Mouse (Mus musculus) kidney, embryonic 15.5 days (tissue): ENCODE data around the gene Entpd5. TPM values are rescaled to one million over a fixed set of nuclear protein-coding genes. Genes with fewer than 3 reads are reported as not detected.

ENCODE experiments used
- ATAC-seq: fragments of 200-750 bp; cut with Nextera tagmentation; replicated peaks from 2 replicates; pipeline ENCODE4 v1.8.0; 2017; ENCODE audit warnings: moderate TSS enrichment; ENCODE audit not compliant: low FRiP score
- H3K27ac ChIP-seq: fragments of 300-500 bp; sonication (generic); 2 replicates; pipeline ENCODE4 v1.5.1; 2015; ENCODE audit warnings: mild to moderate bottlenecking, inconsistent platforms
- H3K27me3 ChIP-seq: fragments of 300-500 bp; sonication (generic); 2 replicates; pipeline ENCODE4 v1.6.1; 2015; ENCODE audit warnings: inconsistent platforms
- H3K36me3 ChIP-seq: fragments of 300-500 bp; sonication (generic); 2 replicates; pipeline ENCODE4 v1.6.1; 2015; ENCODE audit warnings: inconsistent platforms
- H3K4me1 ChIP-seq: fragments of 300-500 bp; sonication (generic); 2 replicates; pipeline ENCODE4 v1.6.1; 2015; ENCODE audit warnings: inconsistent platforms
- H3K4me2 ChIP-seq: fragments of 300-500 bp; sonication (generic); 2 replicates; pipeline ENCODE4 v1.6.1; 2015; ENCODE audit warnings: moderate library complexity, mild to moderate bottlenecking, inconsistent platforms
- H3K4me3 ChIP-seq: fragments of 300-500 bp; sonication (generic); replicated peaks from 2 replicates; pipeline ENCODE4 v1.5.1; 2015; ENCODE audit warnings: mild to moderate bottlenecking, inconsistent platforms
- H3K9ac ChIP-seq: fragments of 300-500 bp; sonication (generic); 2 replicates; pipeline ENCODE4 v1.6.1; 2015; ENCODE audit warnings: mild to moderate bottlenecking, inconsistent platforms
- H3K9me3 ChIP-seq: fragments of 300-500 bp; sonication (generic); replicated peaks from 2 replicates; pipeline ENCODE4 v1.6.1; 2016; ENCODE audit warnings: inconsistent platforms
- WGBS: fragments of 180-500 bp; shearing (Covaris S2); methylation state at CpG from one replicate; pipeline ENCODE4 v1.1.7; 2015; ENCODE audit warnings: mixed read lengths; 5-methylcytosine and 5-hydroxymethylcytosine counted together
- polyA plus RNA-seq: library from polyadenylated mRNA; unstranded; fragments of >200 nt; fragmentation: Nextera tagmentation; extraction: Ambion mirVana; gene quantifications from 2 replicates; pipeline ENCODE4 v1.2.1, GENCODE M21; 2015

Entpd5 gene
- polyA plus RNA-seq, 1 experiment from 2014 or later, result 38.0 TPM

DNA sequence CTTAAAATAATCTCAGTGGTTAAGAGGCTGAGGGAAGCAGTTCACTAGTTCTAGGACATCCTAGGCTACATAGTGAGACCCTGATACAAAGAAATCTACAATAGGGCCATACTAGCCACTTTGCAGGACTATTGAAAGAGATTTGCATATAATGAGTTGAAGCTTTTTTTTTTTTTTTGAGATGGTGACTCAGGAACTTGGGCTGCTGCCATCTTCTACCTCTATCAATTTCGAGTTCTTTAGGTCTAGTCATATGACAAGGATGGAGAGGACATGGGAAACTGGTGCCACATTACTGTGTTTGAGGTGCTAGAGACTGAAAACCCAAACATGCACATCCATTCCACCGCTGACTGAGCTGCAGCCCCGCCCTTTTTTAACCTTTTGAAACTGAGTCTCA lies 15.2 kb upstream of the Entpd5 start:
- H3K9ac ChIP-seq, result no peak overlapping the region
- no peaks in the 10 kb centered on the region for H3K4me1 ChIP-seq
- no peak overlapping the region for H3K4me2 ChIP-seq
- H3K9me3 ChIP-seq, result no peaks in the 10 kb centered on the region
- no peaks in the 10 kb centered on the region for H3K36me3 ChIP-seq
- ATAC-seq, result no peak
- no peaks in the 10 kb centered on the region for H3K27me3 ChIP-seq
- WGBS, result 58% methylated on average over 3 of the region's 3 CpGs
- no peak overlapping the region for H3K4me3 ChIP-seq
- no peak overlapping the region for H3K27ac ChIP-seq

GRCm38 (mm10) chr12:84417605-84417922 lies 8.7 kb upstream of the Entpd5 start:
- no peak overlapping the region for H3K27ac ChIP-seq
- H3K4me2 ChIP-seq, result peak overlapping the region; percentile 88
- WGBS, result 35% methylated on average over 18 of the region's 18 CpGs
- H3K4me3 ChIP-seq, result peak overlapping the region; percentile 67
- H3K9me3 ChIP-seq, result no peaks in the 10 kb centered on the region; the same call in 1 of the 2 replicates
- peak overlapping the region; percentile 54 for H3K9ac ChIP-seq
- peaks cover 3% of the 10 kb centered on the region; the same call in 1 of the 2 replicates for H3K36me3 ChIP-seq
- H3K4me1 ChIP-seq, result peaks cover 6% of the 10 kb centered on the region; the same call in 1 of the 2 replicates
- no peak for ATAC-seq
- no peaks in the 10 kb centered on the region for H3K27me3 ChIP-seq

DNA sequence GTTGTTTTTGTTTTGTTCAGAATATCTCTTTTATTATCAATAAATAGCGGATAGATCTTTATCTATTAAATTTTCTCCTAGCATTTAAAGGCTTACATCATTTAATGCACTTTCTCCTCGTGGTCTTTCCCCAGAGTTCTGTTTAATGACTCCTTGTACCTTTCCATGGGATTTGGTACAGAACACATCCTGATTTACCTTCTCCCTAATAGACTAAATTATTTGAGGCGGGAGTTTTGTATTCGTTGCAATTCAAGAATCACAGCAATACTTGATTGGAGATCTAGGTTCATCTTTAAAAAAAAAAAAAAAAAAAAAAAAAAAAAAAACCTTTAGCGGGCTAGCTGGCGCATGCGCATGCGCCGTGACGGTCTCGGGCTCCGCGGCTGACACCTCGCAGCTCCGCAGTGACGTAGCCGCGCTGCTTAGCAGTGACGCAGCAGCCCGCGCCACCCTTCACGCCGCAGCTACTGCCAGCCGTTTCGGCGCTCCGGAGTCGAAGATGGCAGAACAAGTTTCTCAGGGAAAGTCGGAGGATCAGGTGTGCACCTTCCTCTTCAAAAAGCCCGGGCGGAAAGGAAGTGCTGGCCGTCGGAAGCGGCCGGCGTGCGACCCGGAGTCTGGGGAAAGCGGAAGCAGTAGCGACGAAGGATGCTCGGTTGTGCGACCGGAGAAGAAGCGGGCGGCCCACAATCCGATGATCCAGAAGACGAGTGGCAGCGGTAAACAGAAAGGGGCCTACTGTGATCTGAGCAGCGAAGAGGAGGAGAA lies 8.2 kb upstream of the Entpd5 start, which contains the start of gene Rnf113a2:
TSS of gene Rnf113a2 (plus strand) at position 363 of the 771 bp plus-strand sequence.
- WGBS, result 3% methylated on average over 50 of the region's 50 CpGs
- Histone ChIP-seq H3K4me1 (peaks cover 6% of the 10 kb centered on the region; the same call in 1 of the 2 replicates), H3K27ac (peak within 1 kb of the TSS; percentile 39)

GRCm38 (mm10) chr12:84407874-84408818 lies 683 bp downstream of the Entpd5 start:
- H3K27me3 ChIP-seq, result no peaks in the 10 kb centered on the region
- no peaks in the 10 kb centered on the region for H3K9me3 ChIP-seq
- H3K27ac ChIP-seq, result peak overlapping the region; percentile 84
- peak overlapping the region; percentile 95 for H3K4me2 ChIP-seq
- H3K36me3 ChIP-seq, result no peaks in the 10 kb centered on the region
- WGBS, result 1% methylated on average over 52 of the region's 52 CpGs
- ATAC-seq, result peak; percentile 57
- peaks cover 13% of the 10 kb centered on the region for H3K4me1 ChIP-seq
- H3K4me3 ChIP-seq, result peak overlapping the region; percentile 76
- peak overlapping the region; percentile 73 for H3K9ac ChIP-seq

More for the DNA sequence above, 8.2 kb upstream of the Entpd5 start, which contains the start of gene Rnf113a2:
- ATAC-seq, result peak; percentile 85
- peaks cover 3% of the 10 kb centered on the region; the same call in 1 of the 2 replicates for H3K36me3 ChIP-seq
- H3K4me3 ChIP-seq, result peak within 1 kb of the TSS; percentile 67
- H3K27me3 ChIP-seq, result no peaks in the 10 kb centered on the region
- peak within 1 kb of the TSS; percentile 54 for H3K9ac ChIP-seq
- no peaks in the 10 kb centered on the region; the same call in 1 of the 2 replicates for H3K9me3 ChIP-seq
- peak within 1 kb of the TSS; percentile 88 for H3K4me2 ChIP-seq

DNA sequence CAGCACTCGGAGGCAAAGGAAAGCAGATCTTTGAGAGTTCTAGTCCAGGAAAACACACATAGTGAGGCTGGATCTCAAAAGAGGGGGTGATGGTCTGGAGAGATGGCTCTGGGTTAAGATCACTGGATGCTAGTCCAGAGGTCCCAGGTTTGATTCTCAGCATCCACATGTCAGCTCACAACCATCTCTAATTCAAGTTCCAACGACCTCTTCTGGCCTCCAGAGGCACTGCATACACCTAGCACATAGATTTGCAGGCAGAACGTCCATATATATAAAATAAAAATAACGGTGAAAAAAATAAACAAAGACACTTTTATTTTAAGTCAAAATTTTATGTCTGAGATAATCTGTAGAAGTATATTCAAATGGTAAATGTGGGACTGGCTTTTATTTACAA lies 1.6 kb downstream of the Entpd5 start:
- Histone ChIP-seq H3K27ac (no peak overlapping the region), H3K4me2 (no peak overlapping the region), H3K27me3 (no peaks in the 10 kb centered on the region), H3K4me3 (no peak overlapping the region), H3K4me1 (peaks cover 18% of the 10 kb centered on the region), H3K9ac (no peak overlapping the region), H3K36me3 (no peaks in the 10 kb centered on the region), H3K9me3 (no peaks in the 10 kb centered on the region)
- whole genome bisulfite sequencing, result 56% methylated on average over 4 of the region's 4 CpGs
- no peak for ATAC-seq

DNA sequence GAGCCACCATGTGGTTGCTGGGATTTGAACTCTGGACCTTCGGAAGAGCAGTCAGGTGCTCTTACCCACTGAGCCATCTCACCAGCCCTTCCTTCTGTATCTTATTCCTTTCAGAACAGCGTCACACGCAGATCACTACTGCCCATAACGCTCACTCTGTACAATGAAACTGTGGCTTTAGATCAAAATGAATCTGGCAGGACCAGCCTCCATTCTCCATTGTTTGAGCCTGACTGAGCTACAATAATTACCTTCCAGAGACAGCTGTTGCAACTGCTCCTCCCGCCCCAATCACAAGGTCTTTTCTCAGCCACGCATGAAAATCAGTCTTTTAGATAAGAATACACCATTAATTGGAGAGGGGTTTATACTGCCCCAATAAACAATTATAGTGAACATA lies 4.3 kb downstream of the Entpd5 start:
- H3K4me3 ChIP-seq, result no peak overlapping the region
- no peak for ATAC-seq
- peaks cover 23% of the 10 kb centered on the region for H3K4me1 ChIP-seq
- no peaks in the 10 kb centered on the region for H3K27me3 ChIP-seq
- H3K27ac ChIP-seq, result no peak overlapping the region
- WGBS, result 84% methylated on average over 6 of the region's 6 CpGs
- H3K9me3 ChIP-seq, result no peaks in the 10 kb centered on the region
- no peak overlapping the region for H3K9ac ChIP-seq
- H3K4me2 ChIP-seq, result no peak overlapping the region
- H3K36me3 ChIP-seq, result no peaks in the 10 kb centered on the region

GRCm38 (mm10) chr12:84402923-84403322 lies 5.9 kb downstream of the Entpd5 start:
- Histone ChIP-seq H3K4me3 (no peak overlapping the region), H3K36me3 (no peaks in the 10 kb centered on the region), H3K9ac (no peak overlapping the region), H3K27me3 (no peaks in the 10 kb centered on the region), H3K9me3 (no peaks in the 10 kb centered on the region), H3K4me2 (peak overlapping the region; percentile 12; the same call in 1 of the 2 replicates), H3K27ac (peak overlapping the region; percentile 33; the same call in 1 of the 2 replicates), H3K4me1 (peaks cover 19% of the 10 kb centered on the region)
- WGBS, result 52% methylated on average over 9 of the region's 9 CpGs
- peak; percentile 83 for ATAC-seq

GRCm38 (mm10) chr12:84400653-84401052 lies 8.2 kb downstream of the Entpd5 start:
- no peak overlapping the region for H3K4me2 ChIP-seq
- no peak overlapping the region for H3K4me3 ChIP-seq
- no peaks in the 10 kb centered on the region for H3K27me3 ChIP-seq
- peak overlapping the region; percentile 41 for H3K27ac ChIP-seq
- no peak overlapping the region for H3K9ac ChIP-seq
- 67% methylated on average over 3 of the region's 3 CpGs for WGBS
- no peaks in the 10 kb centered on the region for H3K9me3 ChIP-seq
- H3K36me3 ChIP-seq, result no peaks in the 10 kb centered on the region
- H3K4me1 ChIP-seq, result peaks cover 15% of the 10 kb centered on the region; the same call in 1 of the 2 replicates
- ATAC-seq, result no peak

DNA sequence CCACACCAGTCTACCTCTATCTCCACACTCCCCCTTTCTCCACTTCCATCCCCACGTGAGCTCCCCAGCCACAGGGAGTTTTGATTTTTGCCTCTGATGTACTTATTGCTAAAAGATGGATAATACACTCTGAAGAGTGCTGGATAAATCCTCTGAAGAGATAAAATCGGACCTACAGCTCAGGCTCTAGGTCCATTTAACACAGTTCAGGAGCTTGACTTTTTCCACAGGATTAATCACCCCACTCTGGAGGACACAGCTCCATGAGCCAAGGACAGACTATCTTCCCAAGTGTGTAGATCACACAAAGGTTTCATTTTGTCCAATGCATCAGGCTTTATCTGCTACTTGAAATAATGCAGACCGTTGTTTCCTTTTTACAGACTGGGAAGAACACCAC lies 8.8 kb downstream of the Entpd5 start:
- Histone ChIP-seq H3K27ac (peak overlapping the region; percentile 41), H3K36me3 (no peaks in the 10 kb centered on the region), H3K4me3 (no peak overlapping the region), H3K9ac (no peak overlapping the region), H3K4me1 (peaks cover 15% of the 10 kb centered on the region; the same call in 1 of the 2 replicates), H3K9me3 (no peaks in the 10 kb centered on the region), H3K4me2 (no peak overlapping the region), H3K27me3 (no peaks in the 10 kb centered on the region)
- ATAC-seq, result no peak
- WGBS, result 81% methylated on average over 3 of the region's 3 CpGs

DNA sequence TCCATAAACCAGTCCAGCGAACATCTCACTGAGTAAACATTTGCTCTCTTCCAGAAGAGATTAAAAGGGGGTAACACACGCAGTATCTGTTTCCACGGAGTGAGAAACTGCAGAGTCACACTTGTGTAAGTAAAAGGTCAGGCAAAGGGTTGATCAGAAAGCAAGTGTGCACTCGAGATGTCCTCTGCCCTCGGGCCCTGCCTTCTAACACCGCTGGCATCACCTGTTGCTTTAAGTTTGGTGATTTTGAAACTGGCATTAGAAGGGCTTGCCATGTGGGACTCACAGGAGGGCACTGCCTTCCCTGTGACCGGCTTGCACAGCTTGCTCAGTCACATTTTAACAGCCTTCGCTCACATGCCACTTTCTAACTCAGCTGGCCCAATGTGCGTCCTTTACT lies 9.2 kb downstream of the Entpd5 start:
- no peaks in the 10 kb centered on the region for H3K27me3 ChIP-seq
- H3K9me3 ChIP-seq, result no peaks in the 10 kb centered on the region
- no peak overlapping the region for H3K9ac ChIP-seq
- H3K4me3 ChIP-seq, result no peak overlapping the region
- 60% methylated on average over 9 of the region's 9 CpGs for WGBS
- ATAC-seq, result no peak
- H3K4me1 ChIP-seq, result peaks cover 15% of the 10 kb centered on the region; the same call in 1 of the 2 replicates
- no peak overlapping the region for H3K4me2 ChIP-seq
- no peaks in the 10 kb centered on the region for H3K36me3 ChIP-seq
- peak overlapping the region; percentile 41 for H3K27ac ChIP-seq

DNA sequence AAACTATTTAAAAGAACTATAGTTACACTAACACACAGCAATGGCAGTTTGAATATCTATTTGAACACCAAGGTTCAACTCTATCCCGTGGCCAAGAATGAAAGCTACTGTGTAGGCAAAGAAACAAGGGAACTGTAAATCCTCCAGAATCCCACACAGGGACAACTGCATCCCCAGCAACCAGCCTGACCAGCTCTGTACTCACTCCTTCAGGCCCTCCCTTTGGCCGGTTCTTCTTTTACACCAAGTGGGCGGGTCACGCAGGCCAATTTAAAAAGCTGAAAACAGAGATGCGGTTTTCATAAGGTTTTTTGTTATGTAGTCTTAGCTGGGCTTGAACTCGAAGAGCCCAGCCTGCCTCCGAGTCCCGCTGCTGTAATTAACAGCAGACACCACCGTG lies 9.7 kb downstream of the Entpd5 start:
- Histone ChIP-seq H3K4me2 (no peak overlapping the region), H3K27ac (peak overlapping the region; percentile 41; the same call in 1 of the 2 replicates), H3K9ac (no peak overlapping the region), H3K4me3 (no peak overlapping the region), H3K27me3 (no peaks in the 10 kb centered on the region), H3K9me3 (no peaks in the 10 kb centered on the region), H3K4me1 (peaks cover 15% of the 10 kb centered on the region; the same call in 1 of the 2 replicates), H3K36me3 (no peaks in the 10 kb centered on the region)
- WGBS, result 74% methylated on average over 9 of the region's 9 CpGs
- no peak for ATAC-seq

DNA sequence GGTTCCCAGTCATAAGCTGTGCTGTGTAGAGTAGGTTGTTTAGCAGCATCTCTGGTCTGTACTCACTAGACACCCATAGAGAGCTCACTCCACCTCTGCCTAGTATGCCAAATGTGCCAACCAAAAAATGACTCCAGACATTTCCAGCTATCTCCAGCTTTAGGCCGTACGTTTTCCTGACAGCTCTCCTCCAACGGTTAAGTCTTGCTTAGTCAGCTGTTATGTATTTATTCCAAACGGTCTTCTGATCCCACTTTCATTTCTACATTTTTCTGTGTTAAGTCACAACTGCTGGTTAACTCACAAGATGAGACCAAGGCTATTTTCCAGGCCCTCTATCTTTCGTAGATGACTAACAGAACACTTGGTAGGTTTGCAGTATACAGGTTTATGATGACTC lies 10.2 kb downstream of the Entpd5 start:
- Histone ChIP-seq H3K9me3 (no peaks in the 10 kb centered on the region), H3K4me3 (no peak overlapping the region), H3K27ac (no peak overlapping the region), H3K36me3 (no peaks in the 10 kb centered on the region), H3K9ac (no peak overlapping the region), H3K4me1 (peaks cover 15% of the 10 kb centered on the region; the same call in 1 of the 2 replicates), H3K27me3 (no peaks in the 10 kb centered on the region), H3K4me2 (no peak overlapping the region)
- WGBS, result 69% methylated on average over 5 of the region's 5 CpGs
- ATAC-seq, result no peak
